Mouse (Mus musculus) cortical plate, adult 2 months (tissue): ENCODE measurements around the gene Tmem262.

ENCODE experiments used
- CTCF ChIP-seq: fragments of 200-500 bp; IDR thresholded peaks from 2 replicates; pipeline ENCODE4 v1.5.1; 2011; ENCODE audit warnings: mild to moderate bottlenecking, control low read depth, low read length; ENCODE audit not compliant: insufficient read depth; ENCODE audit errors: extremely low read depth
- POLR2A ChIP-seq: fragments of 200-500 bp; IDR thresholded peaks from 2 replicates; pipeline ENCODE4 v1.6.1; 2011; ENCODE audit warnings: mild to moderate bottlenecking, low read length, control low read depth; ENCODE audit not compliant: insufficient read depth; ENCODE audit errors: extremely low read depth

- no peak for TF ChIP-seq CTCF
- TF ChIP-seq POLR2A: no peak
These were observed 43.5 kb downstream of the Tmem262 start for GRCm38 (mm10) chr19:6123330-6123729.
